Mouse (Mus musculus): ENCODE measurements around the gene Armc7. TPM values are rescaled to one million over a fixed set of nuclear protein-coding genes. Genes with fewer than 3 reads are reported as not detected.
A peak's percentile ranks its signal among the peaks of the same experiment; 100 is the strongest.

The Armc7 gene
- total and polyA plus RNA-seq, 2 experiments from 2014 or later: 1.8 to 3.3 TPM

DNA sequence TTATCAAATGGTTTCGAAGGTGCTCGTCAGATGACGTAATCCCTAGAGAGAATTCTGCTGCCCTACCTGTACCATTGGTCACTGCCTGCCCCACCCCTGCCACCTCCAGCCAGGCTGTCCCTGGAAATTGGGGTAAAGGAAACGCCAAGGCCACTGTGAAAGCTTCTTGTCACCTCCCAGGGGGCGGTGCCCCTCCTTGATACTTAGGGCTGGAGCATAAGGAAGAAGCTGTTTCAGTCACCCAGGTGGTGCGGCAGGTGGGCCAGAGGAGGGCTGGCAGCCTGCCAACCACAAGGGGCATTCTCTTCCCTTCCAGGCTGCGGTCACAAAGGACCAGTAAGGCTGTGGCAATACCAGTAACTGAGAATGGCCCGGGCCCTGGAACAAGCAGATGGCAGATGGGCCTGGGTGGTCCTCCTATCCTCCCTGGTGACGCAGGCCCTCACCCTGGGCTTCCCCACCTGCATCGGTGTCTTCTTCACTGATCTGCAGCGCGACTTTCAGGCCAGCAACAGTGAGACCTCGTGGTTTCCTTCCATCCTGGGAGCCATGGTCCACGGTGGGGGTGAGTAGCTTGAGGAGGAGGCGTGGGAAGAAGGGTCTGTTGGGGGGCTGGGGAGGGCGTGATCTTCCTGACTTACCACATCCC is 13.1 kb upstream of the Armc7 start, which contains the start of gene Slc16a5:
Gene Slc16a5, plus strand, starts transcription at position 232 of the 649 bp plus-strand sequence.
- Histone ChIP-seq H3K9ac (replicated peaks; ENCODE audit: low read depth, low read length) (no peak within 1 kb of the TSS), H3K4me3 (ENCODE audit: low read depth, low read length) (peak within 1 kb of the TSS; percentile 23; the same call in 1 of the 2 replicates), H3K4me2 (ENCODE audit: low read depth, low read length) (peak within 1 kb of the TSS; percentile 25; the same call in 1 of the 2 replicates), H3K27ac (ENCODE audit: low read depth) (peak within 1 kb of the TSS; percentile 18; the same call in 1 of the 2 replicates), H3K36me3 (replicated peaks; ENCODE audit: control insufficient read depth, insufficient read depth, low read length) (no peaks in the 10 kb centered on the region), H3K4me1 (ENCODE audit: control insufficient read depth, insufficient read depth) (peaks cover 4% of the 10 kb centered on the region; the same call in 1 of the 2 replicates), H3K9me3 (replicated peaks; ENCODE audit: control insufficient read depth, low read length) (no peaks in the 10 kb centered on the region), H3K27me3 (ENCODE audit: control insufficient read depth, insufficient read depth, low read length) (no peaks in the 10 kb centered on the region)
- DNase-seq (ENCODE audit: low spot score): no peak
- ATAC-seq (ENCODE audit: insufficient read depth, low read depth): no peak
- WGBS: 82% methylated on average over 16 of the region's 16 CpGs
- TF ChIP-seq CTCF (IDR thresholded peaks at IDR 0.05; ENCODE audit: low read depth): no peak
- TF ChIP-seq EP300 (IDR thresholded peaks at IDR 0.05; ENCODE audit: low read depth): no peak

GRCm38 (mm10) chr11:115463397-115463796 is 12.1 kb upstream of the Armc7 start:
- WGBS: 42% methylated on average over 11 of the region's 11 CpGs
- Histone ChIP-seq H3K27ac (ENCODE audit: low read depth) (peak overlapping the region; percentile 18; the same call in 1 of the 2 replicates), H3K36me3 (replicated peaks; ENCODE audit: control insufficient read depth, insufficient read depth, low read length) (no peaks in the 10 kb centered on the region), H3K4me2 (ENCODE audit: low read depth, low read length) (no peak overlapping the region; the same call in 1 of the 2 replicates), H3K27me3 (ENCODE audit: control insufficient read depth, insufficient read depth, low read length) (no peaks in the 10 kb centered on the region), H3K9ac (replicated peaks; ENCODE audit: low read depth, low read length) (no peak overlapping the region), H3K4me1 (ENCODE audit: control insufficient read depth, insufficient read depth) (no peaks in the 10 kb centered on the region), H3K9me3 (replicated peaks; ENCODE audit: control insufficient read depth, low read length) (no peaks in the 10 kb centered on the region), H3K4me3 (ENCODE audit: low read depth, low read length) (peak overlapping the region; percentile 23; the same call in 1 of the 2 replicates)
- no peak for DNase-seq (ENCODE audit: low spot score)
- TF ChIP-seq CTCF (IDR thresholded peaks at IDR 0.05; ENCODE audit: low read depth): no peak
- TF ChIP-seq EP300 (IDR thresholded peaks at IDR 0.05; ENCODE audit: low read depth): no peak
- ATAC-seq (ENCODE audit: insufficient read depth, low read depth): 0 out of 2 replicates have a peak, but pooled peaks have one; percentile 24

DNA sequence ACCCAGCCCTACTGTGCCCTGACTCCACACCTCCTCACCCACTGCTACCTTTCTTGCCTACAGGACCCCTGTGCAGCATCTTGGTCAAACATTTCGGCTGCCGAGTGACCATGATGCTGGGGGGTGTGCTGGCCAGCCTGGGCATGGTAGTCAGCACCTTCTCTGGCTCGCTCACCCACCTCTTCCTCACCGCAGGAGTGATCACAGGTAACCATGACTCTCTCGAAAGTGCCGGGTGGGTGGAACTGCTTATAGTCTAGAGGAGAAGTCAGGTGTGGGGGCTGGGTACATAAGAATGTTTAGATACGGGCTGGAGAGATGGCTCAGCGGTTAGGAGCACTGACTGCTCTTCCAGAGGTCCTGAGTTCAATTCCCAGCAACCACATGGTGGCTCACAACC is 10.6 kb upstream of the Armc7 start:
- Histone ChIP-seq H3K9ac (replicated peaks; ENCODE audit: low read depth, low read length) (no peak overlapping the region), H3K4me2 (ENCODE audit: low read depth, low read length) (peak overlapping the region; percentile 24; the same call in 1 of the 2 replicates), H3K27ac (ENCODE audit: low read depth) (no peak overlapping the region), H3K27me3 (ENCODE audit: control insufficient read depth, insufficient read depth, low read length) (no peaks in the 10 kb centered on the region), H3K4me1 (ENCODE audit: control insufficient read depth, insufficient read depth) (no peaks in the 10 kb centered on the region), H3K36me3 (replicated peaks; ENCODE audit: control insufficient read depth, insufficient read depth, low read length) (no peaks in the 10 kb centered on the region), H3K9me3 (replicated peaks; ENCODE audit: control insufficient read depth, low read length) (no peaks in the 10 kb centered on the region), H3K4me3 (ENCODE audit: low read depth, low read length) (peak overlapping the region; percentile 10; the same call in 1 of the 2 replicates)
- ATAC-seq (ENCODE audit: insufficient read depth, low read depth) (no peak), DNase-seq (ENCODE audit: low spot score) (no peak)
- TF ChIP-seq CTCF (IDR thresholded peaks at IDR 0.05; ENCODE audit: low read depth) (no peak), EP300 (IDR thresholded peaks at IDR 0.05; ENCODE audit: low read depth) (no peak)
- WGBS: 88% methylated on average over 8 of the region's 8 CpGs

DNA sequence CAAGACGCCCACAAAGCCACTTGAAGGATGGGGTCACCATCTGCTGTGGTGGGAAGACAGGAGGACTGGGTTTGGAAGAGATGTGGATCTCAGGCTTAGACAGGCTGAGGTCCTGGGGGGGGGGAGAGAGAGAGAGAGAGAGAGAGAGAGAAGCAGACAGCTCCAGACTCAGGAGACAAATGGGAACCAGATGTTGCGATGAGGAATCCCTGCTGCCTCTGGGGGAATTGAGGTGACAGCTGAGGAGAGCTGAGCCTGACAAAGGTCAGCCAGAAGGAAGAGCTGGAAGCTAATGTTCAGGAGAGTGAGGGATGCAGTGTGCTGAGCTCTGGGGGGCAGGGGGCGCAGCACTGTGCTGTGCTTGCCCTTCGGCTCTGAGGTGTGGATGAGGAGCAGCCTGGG is 8.2 kb upstream of the Armc7 start:
- Histone ChIP-seq H3K4me3 (ENCODE audit: low read depth, low read length) (no peak overlapping the region), H3K27ac (ENCODE audit: low read depth) (no peak overlapping the region), H3K4me1 (ENCODE audit: control insufficient read depth, insufficient read depth) (no peaks in the 10 kb centered on the region), H3K4me2 (ENCODE audit: low read depth, low read length) (no peak overlapping the region), H3K9me3 (replicated peaks; ENCODE audit: control insufficient read depth, low read length) (no peaks in the 10 kb centered on the region), H3K9ac (replicated peaks; ENCODE audit: low read depth, low read length) (no peak overlapping the region), H3K36me3 (replicated peaks; ENCODE audit: control insufficient read depth, insufficient read depth, low read length) (no peaks in the 10 kb centered on the region), H3K27me3 (ENCODE audit: control insufficient read depth, insufficient read depth, low read length) (no peaks in the 10 kb centered on the region)
- DNase-seq (ENCODE audit: low spot score) (no peak), ATAC-seq (ENCODE audit: insufficient read depth, low read depth) (no peak; the same call in 1 of the 2 replicates)
- no peak for TF ChIP-seq CTCF (IDR thresholded peaks at IDR 0.05; ENCODE audit: low read depth)
- no peak for TF ChIP-seq EP300 (IDR thresholded peaks at IDR 0.05; ENCODE audit: low read depth)
- WGBS: 35% methylated on average over 4 of the region's 4 CpGs

GRCm38 (mm10) chr11:115472183-115472582 is 3.3 kb upstream of the Armc7 start:
- no peak for ATAC-seq (ENCODE audit: insufficient read depth, low read depth)

More at GRCm38 (mm10) chr11:115472183-115472582, 3.3 kb upstream of the Armc7 start:
- Histone ChIP-seq H3K4me1 (ENCODE audit: control insufficient read depth, insufficient read depth) (peaks cover 24% of the 10 kb centered on the region), H3K9me3 (replicated peaks; ENCODE audit: control insufficient read depth, low read length) (no peaks in the 10 kb centered on the region), H3K36me3 (replicated peaks; ENCODE audit: control insufficient read depth, insufficient read depth, low read length) (no peaks in the 10 kb centered on the region), H3K4me3 (ENCODE audit: low read depth, low read length) (no peak overlapping the region), H3K27me3 (ENCODE audit: control insufficient read depth, insufficient read depth, low read length) (no peaks in the 10 kb centered on the region), H3K4me2 (ENCODE audit: low read depth, low read length) (no peak overlapping the region), H3K9ac (replicated peaks; ENCODE audit: low read depth, low read length) (no peak overlapping the region), H3K27ac (ENCODE audit: low read depth) (peak overlapping the region; percentile 77; the same call in 1 of the 2 replicates)
- DNase-seq (ENCODE audit: low spot score): no peak
- no peak for TF ChIP-seq EP300 (IDR thresholded peaks at IDR 0.05; ENCODE audit: low read depth)
- TF ChIP-seq CTCF (IDR thresholded peaks at IDR 0.05; ENCODE audit: low read depth): no peak
- 63% methylated on average over 7 of the region's 7 CpGs for WGBS

All from heart, postnatal 0 days (tissue).